Mouse (Mus musculus): ENCODE data around the gene Mrgprd.

DNA sequence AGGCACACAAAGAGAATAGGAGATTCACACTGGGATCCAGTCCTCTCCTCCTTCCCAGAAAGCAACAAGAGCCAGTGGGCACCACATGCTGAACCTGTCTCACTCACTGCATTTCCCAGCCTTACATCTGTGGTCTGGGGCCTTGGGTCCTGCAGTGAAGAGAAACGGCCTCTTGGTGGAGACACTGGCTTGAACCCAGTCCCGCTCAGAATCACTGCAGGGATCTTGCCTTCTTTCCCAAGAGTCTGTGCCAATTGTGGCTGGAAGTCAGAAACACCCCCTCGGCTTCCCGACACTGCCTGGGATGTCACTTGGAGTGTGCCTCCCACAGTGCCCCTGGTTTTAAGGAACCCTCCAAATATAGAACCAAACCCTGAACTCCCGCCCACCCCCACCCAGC lies 25.3 kb upstream of the Mrgprd start:
- TF ChIP-seq CTCF (IDR thresholded peaks at IDR 0.05; ENCODE audit: extremely low read depth, insufficient read depth, insufficient read length, insufficient replicate concordance) (no peak), POLR2A (IDR thresholded peaks at IDR 0.05; ENCODE audit: low read depth, low read length) (no peak)
